Mouse (Mus musculus): ENCODE results near the gene Sema3f. TPM values are rescaled to one million over a fixed set of nuclear protein-coding genes. Genes with fewer than 3 reads are reported as not detected.

Sema3f gene
- polyA plus RNA-seq, 1 experiment, result 41.3 TPM

GRCm38 (mm10) chr9:107744061-107744460 is 33.8 kb upstream of the Sema3f start:
- 94% methylated on average over 6 of the region's 6 CpGs for WGBS
- H3K27me3 ChIP-seq (ENCODE audit: control insufficient read depth, insufficient read depth, low read length), result no peaks in the 10 kb centered on the region
- no peak for TF ChIP-seq POLR2A (IDR thresholded peaks at IDR 0.05; ENCODE audit: control insufficient read depth, extremely low read depth, insufficient read depth, low read length, poor library complexity)
- TF ChIP-seq CTCF (IDR thresholded peaks at IDR 0.05; ENCODE audit: borderline replicate concordance, control insufficient read depth, extremely low read depth, insufficient read depth, low read length, poor library complexity), result no peak
- peaks cover 98% of the 10 kb centered on the region for H3K36me3 ChIP-seq (ENCODE audit: control insufficient read depth, insufficient read depth, low read length)
- no peaks in the 10 kb centered on the region for H3K4me1 ChIP-seq (replicated peaks; ENCODE audit: control insufficient read depth, insufficient read depth, low read length)
- H3K27ac ChIP-seq (ENCODE audit: control insufficient read depth, insufficient read depth, low read length), result no peak overlapping the region
- no peak overlapping the region for H3K4me3 ChIP-seq (ENCODE audit: control insufficient read depth, insufficient read depth, low read length)
- DNase-seq, result no peak

- H3K27me3 ChIP-seq (ENCODE audit: control insufficient read depth, insufficient read depth, low read length), result no peaks in the 10 kb centered on the region
These were observed 28.5 kb upstream of the Sema3f start for GRCm38 (mm10) chr9:107738841-107739202.

GRCm38 (mm10) chr9:107738020-107738840 is 28.0 kb upstream of the Sema3f start:
- Histone ChIP-seq H3K4me3 (ENCODE audit: control insufficient read depth, insufficient read depth, low read length) (no peak overlapping the region), H3K36me3 (ENCODE audit: control insufficient read depth, insufficient read depth, low read length) (peaks cover 40% of the 10 kb centered on the region), H3K27me3 (ENCODE audit: control insufficient read depth, insufficient read depth, low read length) (no peaks in the 10 kb centered on the region), H3K4me1 (replicated peaks; ENCODE audit: control insufficient read depth, insufficient read depth, low read length) (peaks cover 28% of the 10 kb centered on the region), H3K27ac (ENCODE audit: control insufficient read depth, insufficient read depth, low read length) (no peak overlapping the region)
- WGBS, result 26% methylated on average over 7 of the region's 7 CpGs
- TF ChIP-seq POLR2A (IDR thresholded peaks at IDR 0.05; ENCODE audit: control insufficient read depth, extremely low read depth, insufficient read depth, low read length, poor library complexity) (no peak), CTCF (IDR thresholded peaks at IDR 0.05; ENCODE audit: borderline replicate concordance, control insufficient read depth, extremely low read depth, insufficient read depth, low read length, poor library complexity) (peak; percentile 74; the same call in 1 of the 2 replicates)
- DNase-seq, result peak; percentile 89

More at GRCm38 (mm10) chr9:107738841-107739202, 28.5 kb upstream of the Sema3f start:
- H3K27ac ChIP-seq (ENCODE audit: control insufficient read depth, insufficient read depth, low read length), result no peak overlapping the region
- H3K36me3 ChIP-seq (ENCODE audit: control insufficient read depth, insufficient read depth, low read length), result peaks cover 46% of the 10 kb centered on the region
- H3K4me1 ChIP-seq (replicated peaks; ENCODE audit: control insufficient read depth, insufficient read depth, low read length), result peaks cover 28% of the 10 kb centered on the region
- 91% methylated on average over 4 of the region's 4 CpGs for WGBS
- DNase-seq, result peak; percentile 52
- no peak overlapping the region for H3K4me3 ChIP-seq (ENCODE audit: control insufficient read depth, insufficient read depth, low read length)
- TF ChIP-seq POLR2A (IDR thresholded peaks at IDR 0.05; ENCODE audit: control insufficient read depth, extremely low read depth, insufficient read depth, low read length, poor library complexity) (no peak), CTCF (IDR thresholded peaks at IDR 0.05; ENCODE audit: borderline replicate concordance, control insufficient read depth, extremely low read depth, insufficient read depth, low read length, poor library complexity) (peak; percentile 81; the same call in 1 of the 2 replicates)

GRCm38 (mm10) chr9:107736185-107736485 is 25.9 kb upstream of the Sema3f start:
- Histone ChIP-seq H3K4me3 (ENCODE audit: control insufficient read depth, insufficient read depth, low read length) (peak overlapping the region; percentile 13), H3K27me3 (ENCODE audit: control insufficient read depth, insufficient read depth, low read length) (no peaks in the 10 kb centered on the region), H3K4me1 (replicated peaks; ENCODE audit: control insufficient read depth, insufficient read depth, low read length) (peaks cover 28% of the 10 kb centered on the region), H3K36me3 (ENCODE audit: control insufficient read depth, insufficient read depth, low read length) (peaks cover 19% of the 10 kb centered on the region), H3K27ac (ENCODE audit: control insufficient read depth, insufficient read depth, low read length) (no peak overlapping the region)
- no peak for TF ChIP-seq POLR2A (IDR thresholded peaks at IDR 0.05; ENCODE audit: control insufficient read depth, extremely low read depth, insufficient read depth, low read length, poor library complexity)
- 0 out of 2 replicates have a peak, but pooled peaks have one; percentile 33 for TF ChIP-seq CTCF (IDR thresholded peaks at IDR 0.05; ENCODE audit: borderline replicate concordance, control insufficient read depth, extremely low read depth, insufficient read depth, low read length, poor library complexity)
- DNase-seq, result peak; percentile 63
- WGBS, result 0% methylated on average over 7 of the region's 7 CpGs

- Histone ChIP-seq H3K36me3 (ENCODE audit: control insufficient read depth, insufficient read depth, low read length) (peaks cover 14% of the 10 kb centered on the region), H3K27ac (ENCODE audit: control insufficient read depth, insufficient read depth, low read length) (peak overlapping the region; percentile 58), H3K27me3 (ENCODE audit: control insufficient read depth, insufficient read depth, low read length) (no peaks in the 10 kb centered on the region), H3K4me3 (ENCODE audit: control insufficient read depth, insufficient read depth, low read length) (peak overlapping the region; percentile 13), H3K4me1 (replicated peaks; ENCODE audit: control insufficient read depth, insufficient read depth, low read length) (peaks cover 28% of the 10 kb centered on the region)
- peak; percentile 63 for DNase-seq
- TF ChIP-seq CTCF (IDR thresholded peaks at IDR 0.05; ENCODE audit: borderline replicate concordance, control insufficient read depth, extremely low read depth, insufficient read depth, low read length, poor library complexity) (0 out of 2 replicates have a peak, but pooled peaks have one; percentile 29), POLR2A (IDR thresholded peaks at IDR 0.05; ENCODE audit: control insufficient read depth, extremely low read depth, insufficient read depth, low read length, poor library complexity) (no peak)
- whole genome bisulfite sequencing, result 8% methylated on average over 16 of the region's 17 CpGs
These were observed 25.3 kb upstream of the Sema3f start for GRCm38 (mm10) chr9:107735356-107736184.

- H3K27ac ChIP-seq (ENCODE audit: control insufficient read depth, insufficient read depth, low read length), result no peak overlapping the region
- TF ChIP-seq POLR2A (IDR thresholded peaks at IDR 0.05; ENCODE audit: control insufficient read depth, extremely low read depth, insufficient read depth, low read length, poor library complexity) (no peak), CTCF (IDR thresholded peaks at IDR 0.05; ENCODE audit: borderline replicate concordance, control insufficient read depth, extremely low read depth, insufficient read depth, low read length, poor library complexity) (no peak)
These were observed 24.3 kb upstream of the Sema3f start for GRCm38 (mm10) chr9:107734567-107734971.

More at GRCm38 (mm10) chr9:107734567-107734971, 24.3 kb upstream of the Sema3f start:
- no peak overlapping the region for H3K4me3 ChIP-seq (ENCODE audit: control insufficient read depth, insufficient read depth, low read length)
- H3K27me3 ChIP-seq (ENCODE audit: control insufficient read depth, insufficient read depth, low read length), result no peaks in the 10 kb centered on the region
- H3K4me1 ChIP-seq (replicated peaks; ENCODE audit: control insufficient read depth, insufficient read depth, low read length), result peaks cover 28% of the 10 kb centered on the region
- DNase-seq, result no peak
- WGBS, result 77% methylated on average over 7 of the region's 7 CpGs
- peaks cover 5% of the 10 kb centered on the region; the same call in 1 of the 2 replicates for H3K36me3 ChIP-seq (ENCODE audit: control insufficient read depth, insufficient read depth, low read length)
